Comparison of ENCODE assay signal across 13 mouse cellular contexts in the genomic region with DNA sequence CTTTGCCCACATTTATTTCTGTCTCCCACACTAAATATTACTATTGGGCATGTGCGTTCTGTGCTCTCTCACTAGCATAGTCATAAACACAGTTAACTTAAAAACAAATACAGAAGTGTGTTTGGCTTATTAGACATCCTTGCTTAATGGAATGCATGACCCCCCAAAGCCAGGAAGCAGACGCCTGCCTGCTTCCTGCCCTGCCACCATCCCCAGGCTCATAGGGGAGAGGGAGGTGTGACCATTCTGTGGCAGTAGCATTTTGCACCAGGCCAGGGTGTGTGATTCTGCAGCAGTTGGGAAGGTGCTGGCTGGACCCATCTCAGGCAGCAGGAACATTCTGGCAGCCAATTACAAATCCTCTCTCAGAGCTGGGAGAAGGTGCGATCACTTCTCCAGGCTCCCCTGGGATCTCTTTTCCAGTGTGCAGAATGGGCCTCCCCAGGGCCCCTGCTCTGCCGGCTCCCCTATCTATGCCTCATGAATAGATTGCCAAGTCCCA.
DNase-seq lines count a peak whose midpoint lies in the region; ATAC-seq and TF ChIP-seq lines count a peak whose summit lies in the region.
"Had no signal": no experiment of that assay in that cellular context is flagged by ENCODE, and none has a peak within 500 bp of the region (broad histone marks: within the 10 kb centered on the region; RNA-seq: fewer than 3 reads in every experiment).

No protein-coding gene starts in this region.

- peaks cover 42% of the 10 kb centered on the region; the same call in 1 of the 2 replicates for H3K79me2 ChIP-seq in macrophage (ENCODE audit: inconsistent target)

- no peak overlapping the region for H3K9ac ChIP-seq in heart, embryonic 14.5 days (ENCODE audit: low read length)
- no peak overlapping the region for H3K9ac ChIP-seq in lung, postnatal 0 days (replicated peaks; ENCODE audit: low read depth)
- no peak overlapping the region for H3K9ac ChIP-seq in forebrain, embryonic 15.5 days (replicated peaks)
- H3K9ac ChIP-seq: hindbrain, embryonic 14.5 days; limb, embryonic 13.5 days; lung, embryonic 15.5 days had no signal

- no peak overlapping the region for H3K4me3 ChIP-seq in heart, embryonic 14.5 days (ENCODE audit: control insufficient read depth in 1 of 2, insufficient read depth in 1 of 2, low read depth in 1 of 2, low read length in 2 of 2)
- no peak overlapping the region for H3K4me3 ChIP-seq in lung, postnatal 0 days (ENCODE audit: low read depth, low read length)
- H3K4me3 ChIP-seq in forebrain, embryonic 15.5 days = no peak overlapping the region
- H3K4me3 ChIP-seq in macrophage (ENCODE audit: inconsistent target) = no peak overlapping the region
- H3K4me3 ChIP-seq: limb, embryonic 13.5 days; lung, embryonic 15.5 days had no signal

- H3K4me1 ChIP-seq in heart, embryonic 14.5 days (ENCODE audit: control insufficient read depth in 2 of 2, insufficient read depth in 2 of 2, low read length in 2 of 2) = peaks cover 6 to 11% of the 10 kb centered on the region in 2 experiments; a peak in 3 of 4 replicates
- peaks cover 8% of the 10 kb centered on the region for H3K4me1 ChIP-seq in lung, postnatal 0 days (ENCODE audit: insufficient read depth, low read depth, low read length)
- H3K4me1 ChIP-seq in forebrain, embryonic 15.5 days = peaks cover 7% of the 10 kb centered on the region

- H3K27me3 ChIP-seq in heart, embryonic 14.5 days (ENCODE audit: control insufficient read depth, insufficient read depth, low read length) = no peaks in the 10 kb centered on the region
- H3K27me3 ChIP-seq in lung, postnatal 0 days (replicated peaks; ENCODE audit: insufficient read depth, low read length) = no peaks in the 10 kb centered on the region
- H3K27me3 ChIP-seq in forebrain, embryonic 15.5 days = no peaks in the 10 kb centered on the region
- H3K27me3 ChIP-seq: limb, embryonic 13.5 days; lung, embryonic 15.5 days had no signal

- no peak for ATAC-seq in heart, embryonic 14.5 days (ENCODE audit: insufficient number of reproducible peaks, insufficient read depth, low FRiP score, low read depth)
- peak; percentile 43 for ATAC-seq in lung, postnatal 0 days
- peak; percentile 44; the same call in 1 of the 2 replicates for ATAC-seq in forebrain, embryonic 15.5 days (replicated peaks)

- no peaks in the 10 kb centered on the region for H3K9me3 ChIP-seq in heart, embryonic 14.5 days (ENCODE audit: control insufficient read depth, low read length)
- H3K9me3 ChIP-seq in lung, postnatal 0 days (ENCODE audit: low read length) = no peaks in the 10 kb centered on the region
- H3K9me3 ChIP-seq in forebrain, embryonic 15.5 days = no peaks in the 10 kb centered on the region
- H3K9me3 ChIP-seq: lung, embryonic 15.5 days had no signal

- 0 out of 2 replicates have a peak overlapping the region, but pooled peaks have one; percentile 5 for H3K4me2 ChIP-seq in heart, embryonic 14.5 days (ENCODE audit: low read length)
- H3K4me2 ChIP-seq in lung, postnatal 0 days (replicated peaks; ENCODE audit: low read depth, low read length) = no peak overlapping the region
- no peak overlapping the region for H3K4me2 ChIP-seq in forebrain, embryonic 15.5 days (replicated peaks)
- H3K4me2 ChIP-seq: hindbrain, embryonic 14.5 days; limb, embryonic 13.5 days; lung, embryonic 15.5 days had no signal

- 40% methylated on average over 4 of the region's 4 CpGs for WGBS in heart, embryonic 14.5 days
- 42% methylated on average over 4 of the region's 4 CpGs for WGBS in lung, postnatal 0 days
- 56% methylated on average over 4 of the region's 4 CpGs for WGBS in forebrain, embryonic 15.5 days
- 62% methylated on average over 4 of the region's 4 CpGs for WGBS in macrophage (ENCODE audit: missing documents)

- no peaks in the 10 kb centered on the region for H3K36me3 ChIP-seq in heart, embryonic 14.5 days (ENCODE audit: control insufficient read depth, insufficient read depth, low read length)
- no peaks in the 10 kb centered on the region for H3K36me3 ChIP-seq in lung, postnatal 0 days (ENCODE audit: insufficient read depth, low read length)
- H3K36me3 ChIP-seq in forebrain, embryonic 15.5 days = no peaks in the 10 kb centered on the region
- H3K36me3 ChIP-seq in macrophage (ENCODE audit: inconsistent target) = peaks cover 12% of the 10 kb centered on the region; the same call in 1 of the 2 replicates
- H3K36me3 ChIP-seq: limb, embryonic 13.5 days; lung, embryonic 15.5 days had no signal

- peak overlapping the region; percentile 14 to 27; a peak in 1 of 4 replicates for H3K27ac ChIP-seq in heart, embryonic 14.5 days (replicated peaks in 1 of 2; ENCODE audit: control insufficient read depth in 1 of 2, insufficient read depth in 1 of 2, low read depth in 2 of 2, low read length in 2 of 2)
- no peak overlapping the region for H3K27ac ChIP-seq in lung, postnatal 0 days (ENCODE audit: low read length)
- H3K27ac ChIP-seq in forebrain, embryonic 15.5 days (replicated peaks) = no peak overlapping the region
- H3K27ac ChIP-seq in macrophage = peak overlapping the region; percentile 80
- H3K27ac ChIP-seq: hindbrain, embryonic 14.5 days; limb, embryonic 13.5 days; lung, embryonic 15.5 days had no signal

- TF ChIP-seq CTCF in lung, postnatal 0 days (IDR thresholded peaks at IDR 0.05) = no peak

- peak; percentile 17; the same call in 1 of the 2 replicates for TF ChIP-seq EP300 in lung, postnatal 0 days (IDR thresholded peaks at IDR 0.05)

- no peak for DNase-seq in heart, adult 8-10 months (ENCODE audit: low spot score)
- peak; percentile 45 for DNase-seq in lung, postnatal 0 days (ENCODE audit: low spot score)
- DNase-seq in lung, adult 18-20 months = no peak
- DNase-seq in adrenal gland, adult 8-10 months = no peak
- DNase-seq: cerebellum, postnatal 25 days; layer of hippocampus, adult 9-11 months; thymus, postnatal 4 days had no signal

Comparison
In these comparisons a context has a peak if more than half of its experiments do, and no peak if none do; other contexts are left out.
1. H3K27ac ChIP-seq: peak in heart, embryonic 14.5 days (2 of 2) and macrophage (single experiment); none in lung, postnatal 0 days (single experiment) and forebrain, embryonic 15.5 days (single experiment).